Mouse (Mus musculus) kidney, postnatal 0 days (tissue): Measurements from ENCODE around the gene Esrrg. TPM values are rescaled to one million over a fixed set of nuclear protein-coding genes. Genes with fewer than 3 reads are reported as not detected.
A peak's percentile ranks its signal among the peaks of the same experiment; 100 is the strongest.

Experiments used
- ATAC-seq: fragments of 200-750 bp; cut with Nextera tagmentation; replicated peaks from 2 replicates; pipeline ENCODE4 v1.8.0; 2017; ENCODE audit warnings: low read depth, moderate number of reproducible peaks, moderate TSS enrichment, moderate library complexity; ENCODE audit not compliant: low FRiP score
- DNase-seq: peaks from one replicate; pipeline ENCODE4 v3.0.0-alpha.2; 2016; ENCODE audit warnings: low spot score
- H3K27ac ChIP-seq: fragments of 300-500 bp; sonication (generic); 2 replicates; pipeline ENCODE4 v1.5.1; 2014; ENCODE audit warnings: mild to moderate bottlenecking
- H3K27me3 ChIP-seq: fragments of 300-500 bp; sonication (generic); 2 replicates; pipeline ENCODE4 v1.6.1; 2014; ENCODE audit warnings: low read length, mixed read lengths; ENCODE audit not compliant: insufficient read depth
- H3K36me3 ChIP-seq: fragments of 300-500 bp; sonication (generic); 2 replicates; pipeline ENCODE4 v1.6.1; 2014; ENCODE audit warnings: low read length, mixed read lengths; ENCODE audit not compliant: insufficient read depth
- H3K4me1 ChIP-seq: fragments of 300-500 bp; sonication (generic); replicated peaks from 2 replicates; pipeline ENCODE4 v1.6.1; 2014; ENCODE audit warnings: antibody characterized with exemption, low read length, mixed read lengths; ENCODE audit not compliant: insufficient read depth
- H3K4me2 ChIP-seq: fragments of 300-500 bp; sonication (generic); 2 replicates; pipeline ENCODE4 v1.6.1; 2014; ENCODE audit warnings: mild to moderate bottlenecking, low read length, moderate library complexity, mixed read lengths
- H3K4me3 ChIP-seq: fragments of 300-500 bp; sonication (generic); replicated peaks from 2 replicates; pipeline ENCODE4 v1.5.1; 2014; ENCODE audit warnings: low read depth, low read length
- H3K9ac ChIP-seq: fragments of 300-500 bp; sonication (generic); 2 replicates; pipeline ENCODE4 v1.6.1; 2014; ENCODE audit warnings: low read depth, low read length
- H3K9me3 ChIP-seq: fragments of 300-500 bp; sonication (generic); replicated peaks from 2 replicates; pipeline ENCODE4 v1.6.1; 2016; ENCODE audit warnings: low read length, inconsistent platforms, mixed read lengths
- CTCF ChIP-seq: IDR thresholded peaks from 2 replicates; pipeline ENCODE4 v1.5.1; 2016; ENCODE audit warnings: antibody characterized with exemption, low read depth, mild to moderate bottlenecking, moderate library complexity
- WGBS: fragments of 180-500 bp; shearing (Covaris S2); extraction: QIAGEN DNeasy Blood & Tissue Kit; methylation state at CpG from one replicate; pipeline ENCODE4 v1.1.7; 2014; 5-methylcytosine and 5-hydroxymethylcytosine counted together
- polyA plus RNA-seq: library from polyadenylated mRNA; unstranded; fragments of >200 nt; fragmentation: Nextera tagmentation; extraction: Ambion mirVana; gene quantifications from 2 replicates; pipeline ENCODE4 v1.2.1, GENCODE M21; 2015

Gene Esrrg
- polyA plus RNA-seq, 1 experiment from 2014 or later = 26.0 TPM

GRCm38 (mm10) chr1:188113240-188113639 is 504.6 kb downstream of the Esrrg start:
- DNase-seq (no peak), ATAC-seq (no peak)
- WGBS = 67% methylated on average over 3 of the region's 3 CpGs
- Histone ChIP-seq H3K4me3 (no peak overlapping the region), H3K27me3 (no peaks in the 10 kb centered on the region), H3K4me1 (no peaks in the 10 kb centered on the region), H3K27ac (no peak overlapping the region), H3K9ac (no peak overlapping the region), H3K4me2 (no peak overlapping the region), H3K36me3 (no peaks in the 10 kb centered on the region), H3K9me3 (no peaks in the 10 kb centered on the region)
- TF ChIP-seq CTCF = no peak

GRCm38 (mm10) chr1:188118125-188118524 is 509.5 kb downstream of the Esrrg start:
- H3K27me3 ChIP-seq = no peaks in the 10 kb centered on the region
- no peak overlapping the region for H3K9ac ChIP-seq
- no peak for TF ChIP-seq CTCF
- H3K4me2 ChIP-seq = no peak overlapping the region
- 44% methylated on average over 3 of the region's 3 CpGs for WGBS
- no peaks in the 10 kb centered on the region for H3K9me3 ChIP-seq
- H3K36me3 ChIP-seq = no peaks in the 10 kb centered on the region
- ATAC-seq = no peak
- DNase-seq = peak; percentile 59
- H3K27ac ChIP-seq = no peak overlapping the region
- no peak overlapping the region for H3K4me3 ChIP-seq
- no peaks in the 10 kb centered on the region for H3K4me1 ChIP-seq

- no peaks in the 10 kb centered on the region for H3K36me3 ChIP-seq
- no peak overlapping the region for H3K9ac ChIP-seq
- no peak overlapping the region for H3K27ac ChIP-seq
- no peak for ATAC-seq
- no peak overlapping the region for H3K4me3 ChIP-seq
- no peaks in the 10 kb centered on the region for H3K4me1 ChIP-seq
- no peak for DNase-seq
- H3K27me3 ChIP-seq = no peaks in the 10 kb centered on the region
- no peak overlapping the region for H3K4me2 ChIP-seq
- no peaks in the 10 kb centered on the region for H3K9me3 ChIP-seq
- no peak for TF ChIP-seq CTCF
- 72% methylated on average over 8 of the region's 8 CpGs for WGBS
Observed at GRCm38 (mm10) chr1:188119806-188120205, 511.2 kb downstream of the Esrrg start.

GRCm38 (mm10) chr1:188125521-188126021 is 517.0 kb downstream of the Esrrg start:
- 93% methylated on average over 6 of the region's 6 CpGs for WGBS
- H3K27ac ChIP-seq = no peak overlapping the region

GRCm38 (mm10) chr1:188136126-188136525 is 527.5 kb downstream of the Esrrg start:
- Histone ChIP-seq H3K36me3 (no peaks in the 10 kb centered on the region), H3K4me3 (no peak overlapping the region), H3K27me3 (no peaks in the 10 kb centered on the region), H3K27ac (no peak overlapping the region), H3K9me3 (no peaks in the 10 kb centered on the region), H3K4me1 (no peaks in the 10 kb centered on the region), H3K9ac (no peak overlapping the region), H3K4me2 (no peak overlapping the region)
- ATAC-seq (no peak), DNase-seq (peak; percentile 54)
- no peak for TF ChIP-seq CTCF
- 28% methylated on average over 5 of the region's 5 CpGs for WGBS

More at GRCm38 (mm10) chr1:188125521-188126021, 517.0 kb downstream of the Esrrg start:
- Histone ChIP-seq H3K27me3 (no peaks in the 10 kb centered on the region), H3K4me2 (no peak overlapping the region), H3K9me3 (no peaks in the 10 kb centered on the region), H3K4me3 (no peak overlapping the region), H3K36me3 (no peaks in the 10 kb centered on the region), H3K4me1 (no peaks in the 10 kb centered on the region), H3K9ac (no peak overlapping the region)
- peak; percentile 58 for TF ChIP-seq CTCF
- DNase-seq = no peak
- no peak for ATAC-seq

GRCm38 (mm10) chr1:188139473-188139872 is 530.9 kb downstream of the Esrrg start:
- DNase-seq (no peak), ATAC-seq (no peak)
- WGBS = 56% methylated on average over 4 of the region's 4 CpGs

GRCm38 (mm10) chr1:188140221-188140620 is 531.6 kb downstream of the Esrrg start:
- no peak for ATAC-seq
- WGBS = 51% methylated on average over 4 of the region's 4 CpGs
- TF ChIP-seq CTCF = no peak

More at GRCm38 (mm10) chr1:188139473-188139872, 530.9 kb downstream of the Esrrg start:
- Histone ChIP-seq H3K9ac (no peak overlapping the region), H3K9me3 (no peaks in the 10 kb centered on the region), H3K4me1 (no peaks in the 10 kb centered on the region), H3K4me3 (no peak overlapping the region), H3K27me3 (no peaks in the 10 kb centered on the region), H3K36me3 (no peaks in the 10 kb centered on the region), H3K27ac (no peak overlapping the region), H3K4me2 (no peak overlapping the region)
- no peak for TF ChIP-seq CTCF

More at GRCm38 (mm10) chr1:188140221-188140620, 531.6 kb downstream of the Esrrg start:
- Histone ChIP-seq H3K27ac (no peak overlapping the region), H3K9ac (no peak overlapping the region), H3K4me3 (no peak overlapping the region), H3K9me3 (no peaks in the 10 kb centered on the region), H3K36me3 (no peaks in the 10 kb centered on the region), H3K27me3 (no peaks in the 10 kb centered on the region), H3K4me2 (no peak overlapping the region), H3K4me1 (no peaks in the 10 kb centered on the region)
- DNase-seq = no peak
